Mouse (Mus musculus): ENCODE measurements around the gene Aftph. TPM values are rescaled to one million over a fixed set of nuclear protein-coding genes. Genes with fewer than 3 reads are reported as not detected.

The Aftph gene
- polyA plus RNA-seq (2017; shearing (Covaris generic)), result 57.6 TPM

GRCm38 (mm10) chr11:20741201-20742100, at the start of gene Aftph:
TSS of gene Aftph (minus strand) at chr11:20741589.

Other genes with a start within 250 kb of the Aftph start
- gene Sertad2, start 198.3 kb downstream of the Aftph start, polyA plus RNA-seq (2017; shearing (Covaris generic)), result 22.0 TPM
- gene Lgalsl, start 89.5 kb upstream of the Aftph start, polyA plus RNA-seq (2017; shearing (Covaris generic)), result 6.3 TPM

Data from CD4-positive, CD25-positive, alpha-beta regulatory T cell (primary cell).